Mouse (Mus musculus) heart, embryonic 15.5 days (tissue): Measurements from ENCODE around the gene Ccdc69. TPM values are rescaled to one million over a fixed set of nuclear protein-coding genes. Genes with fewer than 3 reads are reported as not detected.

Source experiments
- ATAC-seq: fragments of 200-750 bp; cut with Nextera tagmentation; replicated peaks from 2 replicates; pipeline ENCODE4 v1.8.0; 2017; ENCODE audit warnings: low read depth, moderate TSS enrichment; ENCODE audit not compliant: insufficient number of reproducible peaks, insufficient read depth, low FRiP score
- H3K27ac ChIP-seq: fragments of 300-500 bp; sonication (generic); 2 replicates; pipeline ENCODE4 v1.5.1; 2015; ENCODE audit warnings: mild to moderate bottlenecking, inconsistent platforms
- H3K27me3 ChIP-seq: fragments of 300-500 bp; sonication (generic); 2 replicates; pipeline ENCODE4 v1.6.1; 2015; ENCODE audit warnings: inconsistent platforms
- H3K36me3 ChIP-seq: fragments of 300-500 bp; sonication (generic); 2 replicates; pipeline ENCODE4 v1.6.1; 2015; ENCODE audit warnings: mild to moderate bottlenecking, inconsistent platforms
- H3K4me1 ChIP-seq: fragments of 300-500 bp; sonication (generic); replicated peaks from 2 replicates; pipeline ENCODE4 v1.6.1; 2015; ENCODE audit warnings: inconsistent platforms
- H3K4me2 ChIP-seq: fragments of 300-500 bp; sonication (generic); 2 replicates; pipeline ENCODE4 v1.6.1; 2015; ENCODE audit warnings: inconsistent platforms, mild to moderate bottlenecking, moderate library complexity
- H3K4me3 ChIP-seq: fragments of 300-500 bp; sonication (generic); 2 replicates; pipeline ENCODE4 v1.5.1; 2015; ENCODE audit warnings: mild to moderate bottlenecking, inconsistent platforms
- H3K9ac ChIP-seq: fragments of 300-500 bp; sonication (generic); 2 replicates; pipeline ENCODE4 v1.6.1; 2015; ENCODE audit warnings: mild to moderate bottlenecking, inconsistent platforms
- H3K9me3 ChIP-seq: fragments of 300-500 bp; sonication (generic); replicated peaks from 2 replicates; pipeline ENCODE4 v1.6.1; 2016; ENCODE audit warnings: inconsistent platforms
- WGBS: fragments of 180-500 bp; shearing (Covaris S2); methylation state at CpG from one replicate; pipeline ENCODE4 v1.1.7; 2015; ENCODE audit warnings: mixed read lengths; 5-methylcytosine and 5-hydroxymethylcytosine counted together
- polyA plus RNA-seq: library from polyadenylated mRNA; unstranded; fragments of >200 nt; fragmentation: Nextera tagmentation; extraction: Ambion mirVana; gene quantifications from 2 replicates; pipeline ENCODE4 v1.2.1, GENCODE M21; 2015

The Ccdc69 gene
- polyA plus RNA-seq, 1 experiment from 2014 or later = 21.4 TPM

GRCm38 (mm10) chr11:55072467-55072866, 5.5 kb downstream of the Ccdc69 start:
- Histone ChIP-seq H3K9me3 (no peaks in the 10 kb centered on the region), H3K4me3 (no peak overlapping the region), H3K4me1 (peaks cover 52% of the 10 kb centered on the region), H3K36me3 (no peaks in the 10 kb centered on the region), H3K4me2 (no peak overlapping the region), H3K27me3 (no peaks in the 10 kb centered on the region), H3K27ac (no peak overlapping the region), H3K9ac (no peak overlapping the region)
- WGBS = 82% methylated on average over 8 of the region's 8 CpGs
- no peak for ATAC-seq

- H3K4me2 ChIP-seq = no peak overlapping the region
Observed at GRCm38 (mm10) chr11:55071344-55071743, 6.6 kb downstream of the Ccdc69 start.

GRCm38 (mm10) chr11:55069023-55069422, 8.9 kb downstream of the Ccdc69 start:
- no peak overlapping the region for H3K9ac ChIP-seq
- no peaks in the 10 kb centered on the region for H3K27me3 ChIP-seq
- peak; percentile 83 for ATAC-seq
- peaks cover 23% of the 10 kb centered on the region for H3K4me1 ChIP-seq
- H3K36me3 ChIP-seq = no peaks in the 10 kb centered on the region
- H3K27ac ChIP-seq = peak overlapping the region; percentile 74
- no peak overlapping the region for H3K4me3 ChIP-seq
- WGBS = 37% methylated on average over 2 of the region's 2 CpGs
- H3K9me3 ChIP-seq = no peaks in the 10 kb centered on the region
- H3K4me2 ChIP-seq = no peak overlapping the region

More at GRCm38 (mm10) chr11:55071344-55071743, 6.6 kb downstream of the Ccdc69 start:
- no peak overlapping the region for H3K27ac ChIP-seq
- no peak overlapping the region for H3K9ac ChIP-seq
- peaks cover 40% of the 10 kb centered on the region for H3K4me1 ChIP-seq
- no peaks in the 10 kb centered on the region for H3K9me3 ChIP-seq
- H3K4me3 ChIP-seq = no peak overlapping the region
- no peaks in the 10 kb centered on the region for H3K36me3 ChIP-seq
- 89% methylated on average over 5 of the region's 5 CpGs for WGBS
- ATAC-seq = no peak
- H3K27me3 ChIP-seq = no peaks in the 10 kb centered on the region

GRCm38 (mm10) chr11:55066921-55067320, 11.0 kb downstream of the Ccdc69 start:
- Histone ChIP-seq H3K4me3 (no peak overlapping the region), H3K9ac (no peak overlapping the region), H3K9me3 (no peaks in the 10 kb centered on the region), H3K27ac (no peak overlapping the region), H3K27me3 (no peaks in the 10 kb centered on the region), H3K4me2 (no peak overlapping the region), H3K36me3 (no peaks in the 10 kb centered on the region), H3K4me1 (peaks cover 27% of the 10 kb centered on the region)
- WGBS = 62% methylated on average over 4 of the region's 4 CpGs
- no peak for ATAC-seq

GRCm38 (mm10) chr11:55062856-55063255, 15.1 kb downstream of the Ccdc69 start:
- no peak for ATAC-seq
- Histone ChIP-seq H3K4me3 (no peak overlapping the region), H3K27me3 (no peaks in the 10 kb centered on the region), H3K4me1 (peaks cover 21% of the 10 kb centered on the region), H3K9me3 (no peaks in the 10 kb centered on the region), H3K9ac (no peak overlapping the region), H3K36me3 (peaks cover 4% of the 10 kb centered on the region; the same call in 1 of the 2 replicates), H3K4me2 (0 out of 2 replicates have a peak overlapping the region, but pooled peaks have one; percentile 12), H3K27ac (peak overlapping the region; percentile 72)
- WGBS = 12% methylated on average over 5 of the region's 5 CpGs

- H3K27ac ChIP-seq = no peak overlapping the region
- peaks cover 4% of the 10 kb centered on the region; the same call in 1 of the 2 replicates for H3K36me3 ChIP-seq
- no peak for ATAC-seq
- no peaks in the 10 kb centered on the region for H3K9me3 ChIP-seq
- no peaks in the 10 kb centered on the region for H3K27me3 ChIP-seq
- H3K9ac ChIP-seq = no peak overlapping the region
- 74% methylated on average over 5 of the region's 5 CpGs for WGBS
- H3K4me3 ChIP-seq = no peak overlapping the region
- no peak overlapping the region for H3K4me2 ChIP-seq
- peaks cover 21% of the 10 kb centered on the region for H3K4me1 ChIP-seq
Observed at GRCm38 (mm10) chr11:55060802-55061201, 17.1 kb downstream of the Ccdc69 start.

- Histone ChIP-seq H3K4me3 (no peak overlapping the region), H3K9me3 (no peaks in the 10 kb centered on the region), H3K9ac (no peak overlapping the region), H3K4me2 (no peak overlapping the region), H3K4me1 (peaks cover 12% of the 10 kb centered on the region), H3K27me3 (no peaks in the 10 kb centered on the region), H3K36me3 (peaks cover 8% of the 10 kb centered on the region; the same call in 1 of the 2 replicates), H3K27ac (no peak overlapping the region)
- no peak for ATAC-seq
- 80% methylated on average over 3 of the region's 3 CpGs for WGBS
Observed at GRCm38 (mm10) chr11:55057511-55057910, 20.4 kb downstream of the Ccdc69 start.

- Histone ChIP-seq H3K9ac (no peak overlapping the region), H3K27me3 (no peaks in the 10 kb centered on the region), H3K27ac (no peak overlapping the region), H3K9me3 (no peaks in the 10 kb centered on the region), H3K4me1 (peaks cover 5% of the 10 kb centered on the region), H3K36me3 (peaks cover 13% of the 10 kb centered on the region; the same call in 1 of the 2 replicates), H3K4me3 (no peak overlapping the region), H3K4me2 (no peak overlapping the region)
- WGBS = 68% methylated on average over 7 of the region's 7 CpGs
- ATAC-seq = no peak
Observed at GRCm38 (mm10) chr11:55050837-55051510, 27.0 kb downstream of the Ccdc69 start.

GRCm38 (mm10) chr11:55046600-55046999, 31.3 kb downstream of the Ccdc69 start:
- H3K36me3 ChIP-seq = peaks cover 8% of the 10 kb centered on the region; the same call in 1 of the 2 replicates
- no peak overlapping the region for H3K27ac ChIP-seq
- no peak overlapping the region for H3K4me3 ChIP-seq
- no peak overlapping the region for H3K4me2 ChIP-seq
- H3K9me3 ChIP-seq = no peaks in the 10 kb centered on the region
- H3K4me1 ChIP-seq = peaks cover 5% of the 10 kb centered on the region
- no peak overlapping the region for H3K9ac ChIP-seq
- WGBS = 45% methylated on average over 5 of the region's 5 CpGs
- H3K27me3 ChIP-seq = no peaks in the 10 kb centered on the region
- ATAC-seq = no peak

GRCm38 (mm10) chr11:55041348-55041747, 36.6 kb downstream of the Ccdc69 start:
- H3K27ac ChIP-seq = no peak overlapping the region
- no peaks in the 10 kb centered on the region for H3K36me3 ChIP-seq
- 81% methylated on average over 4 of the region's 4 CpGs for WGBS
- H3K9me3 ChIP-seq = no peaks in the 10 kb centered on the region
- H3K4me1 ChIP-seq = no peaks in the 10 kb centered on the region
- no peak overlapping the region for H3K4me3 ChIP-seq
- no peak overlapping the region for H3K4me2 ChIP-seq
- H3K9ac ChIP-seq = no peak overlapping the region
- H3K27me3 ChIP-seq = no peaks in the 10 kb centered on the region
- no peak for ATAC-seq

GRCm38 (mm10) chr11:55039591-55039990, 38.3 kb downstream of the Ccdc69 start:
- Histone ChIP-seq H3K27me3 (no peaks in the 10 kb centered on the region), H3K9me3 (no peaks in the 10 kb centered on the region), H3K4me3 (no peak overlapping the region), H3K4me2 (no peak overlapping the region), H3K9ac (no peak overlapping the region), H3K36me3 (no peaks in the 10 kb centered on the region), H3K27ac (no peak overlapping the region), H3K4me1 (no peaks in the 10 kb centered on the region)
- peak; percentile 52 for ATAC-seq
- WGBS = 5% methylated on average over 9 of the region's 9 CpGs

GRCm38 (mm10) chr11:55036601-55037000, 41.3 kb downstream of the Ccdc69 start:
- no peak overlapping the region for H3K9ac ChIP-seq
- H3K27ac ChIP-seq = no peak overlapping the region
- H3K4me3 ChIP-seq = no peak overlapping the region
- no peaks in the 10 kb centered on the region for H3K9me3 ChIP-seq
- 54% methylated on average over 3 of the region's 3 CpGs for WGBS
- H3K27me3 ChIP-seq = no peaks in the 10 kb centered on the region
- ATAC-seq = no peak
- no peaks in the 10 kb centered on the region for H3K36me3 ChIP-seq
- H3K4me2 ChIP-seq = no peak overlapping the region
- H3K4me1 ChIP-seq = peaks cover 14% of the 10 kb centered on the region
